Mouse (Mus musculus) layer of hippocampus, adult 8-10 months (tissue): ENCODE measurements around the gene Rab40c. TPM values are rescaled to one million over a fixed set of nuclear protein-coding genes. Genes with fewer than 3 reads are reported as not detected.
A peak's percentile ranks its signal among the peaks of the same experiment; 100 is the strongest.

Experiments
- DNase-seq, 2 experiments: peaks; one replicate each; pipeline ENCODE4 v3.0.0; 2022; ENCODE audit warnings: low spot score in 2 of 2
- total RNA-seq, 4 experiments: library from RNA; stranded (reverse); gene quantifications; 2 replicates each; pipeline ENCODE4 v1.2.4; 2022

Rab40c gene
- total RNA-seq, 4 experiments from 2014 or later, result 42.0 to 72.9 (median 46.4) TPM

DNA sequence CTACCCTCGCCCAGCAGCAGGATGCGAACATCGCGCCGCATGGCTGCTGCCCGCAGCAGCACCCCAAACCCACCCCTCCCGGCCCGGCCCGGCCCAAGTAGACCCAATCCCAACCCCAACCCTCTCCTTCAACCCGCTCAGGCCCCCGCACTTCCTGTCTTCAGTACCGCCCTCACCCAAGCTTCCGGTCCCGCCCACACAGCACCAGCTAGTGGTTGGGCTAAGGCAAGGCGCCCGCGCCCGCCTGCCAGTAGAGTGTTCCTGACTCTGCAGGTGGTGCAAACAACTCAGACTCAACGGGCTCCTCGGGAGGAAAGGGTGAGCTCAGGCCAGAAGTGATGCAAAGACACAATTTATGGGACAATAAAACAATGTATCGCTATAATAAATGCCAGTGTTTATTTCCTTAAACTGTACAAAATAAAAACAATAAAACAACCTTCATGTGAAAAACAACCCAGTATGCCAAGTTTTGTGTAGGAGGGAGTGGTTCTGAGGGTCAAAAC, 75.1 kb downstream of the Rab40c start, which contains the start of gene Rhot2:
TSS of gene Rhot2 (minus strand) at position 456 of the 506 bp plus-strand sequence.
- DNase-seq, result peak; percentile 92 to 94

GRCm38 (mm10) chr17:25843636-25844395, 75.7 kb downstream of the Rab40c start:
- no peak for DNase-seq

- no peak for DNase-seq
Measured at GRCm38 (mm10) chr17:25843122-25843521, 76.4 kb downstream of the Rab40c start.

GRCm38 (mm10) chr17:25842509-25842908, 77.0 kb downstream of the Rab40c start:
- no peak for DNase-seq

- no peak for DNase-seq
Measured at GRCm38 (mm10) chr17:25841117-25841880, 78.2 kb downstream of the Rab40c start, which contains the start of gene Gm20683. Gene Gm20683 (minus strand): TSS chr17:25841763.

DNA sequence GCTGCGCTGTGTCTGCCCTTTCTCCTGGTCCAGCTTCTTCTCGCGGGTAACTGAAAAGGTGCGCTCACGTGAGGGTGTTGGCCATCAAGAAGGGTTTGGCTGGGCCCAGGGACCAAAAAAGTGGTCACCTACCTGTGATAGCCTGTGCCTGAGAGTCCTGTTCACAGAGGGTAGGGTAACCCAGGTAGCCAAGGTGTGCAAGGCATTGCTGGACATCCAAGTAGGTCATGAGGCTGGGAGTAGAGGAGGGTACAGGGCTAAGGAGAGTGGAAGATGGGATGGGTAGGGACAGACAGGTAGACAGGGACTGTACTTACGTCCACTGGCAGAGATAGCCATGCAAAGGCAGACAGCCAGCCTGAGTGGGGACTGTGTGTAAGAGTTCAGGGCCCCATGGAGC, 79.0 kb downstream of the Rab40c start:
- DNase-seq, result no peak

DNA sequence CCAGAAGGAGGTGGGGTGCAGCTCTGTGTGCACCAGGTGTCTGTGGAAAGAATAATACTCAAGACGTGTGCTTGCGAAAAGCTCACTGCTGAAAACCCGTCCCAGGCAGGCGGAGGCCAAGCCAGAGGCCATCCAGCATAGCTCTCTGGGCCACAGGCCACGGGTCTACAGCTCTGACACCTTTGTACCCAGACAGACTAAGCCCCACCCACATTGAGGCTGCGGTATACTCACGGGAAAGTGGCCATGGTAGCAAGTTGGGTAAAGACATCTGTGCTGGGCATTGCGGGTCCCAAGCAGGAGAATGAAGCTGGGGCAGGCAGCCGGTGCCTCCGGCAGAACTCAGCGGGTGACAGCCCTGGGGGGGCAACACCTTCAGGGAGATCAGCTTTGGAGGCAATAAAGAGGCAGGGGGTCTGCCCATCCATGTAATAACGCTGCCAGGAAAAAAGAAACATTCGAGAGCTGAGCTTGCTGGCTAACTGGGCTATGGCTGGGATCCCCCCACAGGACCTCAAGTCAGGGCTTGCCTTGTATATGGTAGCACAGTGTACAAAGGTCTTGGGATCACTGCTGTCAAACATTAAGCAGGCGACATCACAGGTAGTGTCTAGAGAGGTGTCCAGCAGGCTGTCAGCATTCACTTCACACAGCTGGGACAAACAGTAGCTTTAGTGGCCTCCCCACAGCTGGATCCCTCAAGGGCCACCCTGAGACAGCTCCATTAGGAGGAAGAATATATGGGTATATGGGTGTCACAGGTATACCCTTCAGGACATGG, 79.9 kb downstream of the Rab40c start:
- no peak for DNase-seq

- DNase-seq, result no peak
Measured at GRCm38 (mm10) chr17:25838904-25839303, 80.6 kb downstream of the Rab40c start.

DNA sequence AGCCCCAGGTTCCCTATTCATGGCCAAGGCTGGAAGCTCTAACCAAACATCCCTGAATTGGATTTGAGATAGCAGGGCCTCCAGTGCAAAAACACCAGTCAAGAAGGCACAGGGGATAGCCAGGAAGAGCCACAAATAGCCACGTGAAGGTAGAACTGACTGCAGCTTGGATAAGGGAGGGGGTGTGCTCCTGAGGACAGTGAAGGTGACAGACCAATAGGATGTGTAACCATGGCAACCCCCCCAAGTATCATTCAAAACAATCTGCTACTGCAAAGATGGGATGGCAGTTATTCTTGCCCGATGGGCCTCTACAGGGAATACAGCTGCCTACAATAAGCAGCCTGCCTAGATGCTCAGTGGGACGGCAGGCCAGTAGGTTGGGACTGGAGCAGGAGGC, 82.0 kb downstream of the Rab40c start:
- no peak for DNase-seq

DNA sequence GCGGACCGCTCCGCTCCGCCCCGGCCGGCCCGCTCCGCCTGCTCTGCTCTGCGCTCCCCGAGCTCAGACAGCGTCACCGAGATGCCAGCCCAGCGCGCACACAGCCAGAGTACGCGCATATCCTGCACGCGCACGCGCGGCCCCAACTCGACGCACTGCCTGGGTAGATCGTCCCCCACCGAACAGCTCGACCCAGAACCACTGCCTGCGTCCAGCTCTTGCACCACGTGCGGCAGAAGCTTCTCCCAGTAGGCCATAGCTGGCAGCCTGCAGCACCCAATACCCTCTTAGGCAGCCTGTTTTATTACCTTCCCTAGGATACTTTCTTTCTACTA, 82.5 kb downstream of the Rab40c start, which contains the start of gene Rhbdl1:
TSS of gene Rhbdl1 (minus strand) at position 220 of the 335 bp plus-strand sequence.
- peak; percentile 79 to 85 for DNase-seq

GRCm38 (mm10) chr17:25836397-25837075, 83.0 kb downstream of the Rab40c start:
- DNase-seq, result peak in 1 of 2 experiments; percentile 53

- DNase-seq, result no peak
Measured at GRCm38 (mm10) chr17:25835816-25836215, 83.7 kb downstream of the Rab40c start.

DNA sequence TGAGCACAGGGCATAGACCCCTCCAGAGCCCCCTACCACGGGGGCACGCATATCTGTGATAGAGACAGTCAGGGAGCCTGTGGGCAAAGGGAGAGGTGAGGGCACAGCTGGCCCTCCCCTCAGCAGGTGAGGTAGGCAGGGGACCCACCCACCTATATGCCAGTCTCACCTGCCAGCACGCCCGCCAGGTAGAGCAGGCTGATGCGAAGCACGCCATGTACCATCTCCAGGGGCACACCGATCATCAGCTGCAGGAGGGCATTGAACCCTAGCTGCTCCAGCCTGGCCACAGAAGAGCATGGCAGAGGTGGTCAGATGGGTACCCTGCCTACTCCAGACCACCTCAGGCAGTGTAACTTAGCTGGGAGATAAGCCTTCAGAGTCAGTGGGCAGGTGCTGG, 84.2 kb downstream of the Rab40c start:
- no peak for DNase-seq

DNA sequence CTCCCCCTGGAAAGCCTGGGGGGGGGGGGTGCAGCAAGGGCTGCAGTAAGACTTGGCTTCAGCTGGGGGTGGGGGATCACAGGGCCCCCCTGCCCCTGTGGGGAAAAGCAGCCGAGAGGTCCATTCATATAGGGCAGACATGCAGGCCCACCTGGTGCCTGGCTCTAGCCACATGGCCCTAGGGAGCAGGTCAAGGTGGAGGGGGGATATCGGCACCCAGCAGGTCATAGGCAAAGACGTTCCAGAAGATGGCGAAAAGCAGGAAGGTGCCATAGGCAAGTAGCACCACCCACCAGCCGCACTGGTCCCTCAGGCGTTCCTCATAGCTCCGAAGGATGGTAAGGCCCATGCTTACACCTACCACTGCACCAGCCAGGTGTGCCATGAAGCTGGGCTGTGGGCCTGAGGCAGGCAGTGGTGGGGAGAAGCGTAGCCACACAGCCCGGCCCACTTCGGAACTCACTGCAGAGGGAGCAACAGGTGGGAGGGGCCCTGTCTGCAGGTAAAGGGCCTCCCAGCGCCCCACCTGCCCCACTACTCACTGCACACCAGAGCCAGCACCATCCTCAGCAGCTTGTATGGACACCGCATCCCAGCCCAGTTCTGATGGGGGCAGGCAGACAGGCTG, 84.8 kb downstream of the Rab40c start:
- no peak for DNase-seq

GRCm38 (mm10) chr17:25833961-25834594, 85.4 kb downstream of the Rab40c start:
- no peak for DNase-seq

DNA sequence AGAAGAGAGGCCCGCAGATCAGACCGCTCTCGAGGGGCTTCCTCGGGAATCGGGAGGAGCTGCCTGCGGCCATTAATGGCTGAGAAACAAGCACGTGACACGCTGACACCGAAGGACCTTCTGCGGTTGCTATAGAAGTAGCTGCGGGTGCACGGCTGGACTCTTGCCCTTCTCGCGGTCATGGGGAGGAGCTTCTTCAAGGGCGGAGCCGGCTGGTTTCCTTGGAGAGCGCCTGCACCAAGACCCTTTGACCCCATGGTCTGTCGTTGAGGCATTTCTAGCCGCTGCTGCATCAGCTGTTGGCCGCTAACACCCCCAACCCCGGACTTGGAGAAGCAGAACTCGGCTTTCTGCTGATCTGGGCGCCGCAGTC, 86.2 kb downstream of the Rab40c start, which contains the start of gene Stub1:
TSS of gene Stub1 (minus strand) at position 114 of the 373 bp plus-strand sequence.
- DNase-seq, result peak; percentile 85 to 87

- peak; percentile 98 to 99 for DNase-seq
Measured at GRCm38 (mm10) chr17:25832436-25833290, 86.9 kb downstream of the Rab40c start.
